Mouse (Mus musculus) spleen, adult 2 months (tissue): ENCODE data around the gene Crim1.

Experiments
- CTCF ChIP-seq: fragments of 200-500 bp; IDR thresholded peaks from 2 replicates; pipeline ENCODE4 v1.5.1; 2011; ENCODE audit warnings: mild to moderate bottlenecking, inconsistent platforms; ENCODE audit not compliant: insufficient read depth, insufficient read length, insufficient replicate concordance; ENCODE audit errors: extremely low read depth
- POLR2A ChIP-seq: fragments of 200-500 bp; IDR thresholded peaks from 2 replicates; pipeline ENCODE4 v1.6.1; 2011; ENCODE audit warnings: low read depth, low read length, inconsistent platforms

GRCm38 (mm10) chr17:78279191-78279590 is 79.1 kb downstream of the Crim1 start:
- TF ChIP-seq CTCF (no peak), POLR2A (no peak)
